Mouse (Mus musculus): ENCODE measurements around the gene Hapln1. TPM values are rescaled to one million over a fixed set of nuclear protein-coding genes. Genes with fewer than 3 reads are reported as not detected.

Gene Hapln1
- not detected for total RNA-seq (2023)

DNA sequence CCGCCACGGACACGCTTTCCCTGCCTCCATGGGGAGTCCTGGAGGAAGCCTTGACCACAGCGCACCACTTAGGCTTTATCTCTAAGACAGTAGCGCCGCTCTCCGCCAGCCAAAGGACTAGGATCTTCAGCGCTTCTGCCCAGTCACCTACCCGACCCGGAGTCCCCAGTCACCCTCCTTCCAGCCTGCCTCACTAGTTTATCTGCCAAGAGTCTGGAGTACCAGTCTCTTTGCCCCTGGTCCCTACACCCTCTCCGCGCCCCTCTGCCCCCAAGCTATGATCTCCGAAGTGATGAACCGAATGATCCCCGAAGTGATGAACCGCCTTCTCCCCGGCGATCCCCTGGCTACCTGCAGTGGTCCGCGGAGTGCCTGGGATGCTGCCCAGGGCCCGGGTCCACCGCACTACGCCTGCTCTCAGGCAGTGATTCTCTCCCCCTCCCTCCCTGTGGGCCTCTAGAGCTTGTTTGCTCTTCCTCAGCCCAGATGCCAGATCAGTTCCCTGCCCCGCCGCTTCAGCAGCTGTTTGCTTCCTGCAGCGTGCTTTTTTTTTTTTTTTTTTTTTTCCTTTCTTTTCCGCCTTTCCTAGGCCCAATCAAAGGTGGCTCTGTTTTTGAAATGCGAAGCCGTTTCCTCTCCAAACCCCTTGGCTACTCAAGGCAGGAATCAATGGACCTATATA, at the start of gene Hapln1:
Hapln1 (plus strand) TSS at position 592 of the 682 bp plus-strand sequence.

Other genes with a start within 250 kb of the Hapln1 start
- gene Vcan, start 202.7 kb downstream of the Hapln1 start, total RNA-seq (2023) = 10 to 100 TPM; 47.5 to 75.7 TPM